Mouse (Mus musculus) myocyte (in vitro differentiated cells): ENCODE results near the gene Tex26.

Experiments used
- CEBPB ChIP-seq: IDR thresholded peaks from 2 replicates; pipeline ENCODE4 v1.6.1; 2011; ENCODE audit warnings: mild to moderate bottlenecking, moderate library complexity; ENCODE audit not compliant: poor library complexity, insufficient read depth, severe bottlenecking
- E2F4 ChIP-seq: IDR thresholded peaks from one replicate; pipeline ENCODE4 v1.6.1; 2011; ENCODE audit warnings: mild to moderate bottlenecking, control low read depth, moderate library complexity; ENCODE audit not compliant: insufficient read depth
- MAX ChIP-seq: IDR thresholded peaks from one replicate; pipeline ENCODE4 v1.6.1; 2011; ENCODE audit warnings: low read depth, mild to moderate bottlenecking, control low read depth
- MYOD1 ChIP-seq, 3 experiments: IDR thresholded peaks; one replicate each; pipeline ENCODE4 v1.6.1; 2011; ENCODE audit warnings: control low read depth in 2 of 3, low read depth in 2 of 3, mild to moderate bottlenecking in 2 of 3, moderate library complexity in 1 of 3; ENCODE audit not compliant: insufficient read length in 2 of 3, control insufficient read depth in 1 of 3
- MYOG ChIP-seq, 3 experiments: IDR thresholded peaks; one replicate each; pipeline ENCODE4 v1.6.1; 2011; ENCODE audit warnings: control low read depth in 2 of 3, low read depth in 2 of 3, mild to moderate bottlenecking in 2 of 3; ENCODE audit not compliant: insufficient read length in 2 of 3, control insufficient read depth in 1 of 3, insufficient read depth in 1 of 3
- POLR2A ChIP-seq: IDR thresholded peaks from one replicate; pipeline ENCODE4 v1.6.1; 2011; ENCODE audit warnings: low read depth, mild to moderate bottlenecking, control low read depth, moderate library complexity; ENCODE audit not compliant: insufficient read length
- POLR2AphosphoS2 ChIP-seq: IDR thresholded peaks from one replicate; pipeline ENCODE4 v1.6.1; 2011; ENCODE audit warnings: low read depth, control low read depth; ENCODE audit not compliant: insufficient read length
- REST ChIP-seq: IDR thresholded peaks from one replicate; pipeline ENCODE4 v1.6.1; 2011; ENCODE audit warnings: mild to moderate bottlenecking, control low read depth, moderate library complexity; ENCODE audit not compliant: insufficient read depth, insufficient read length
- SRF ChIP-seq: IDR thresholded peaks from one replicate; pipeline ENCODE4 v1.6.1; 2011; ENCODE audit warnings: low read depth; ENCODE audit not compliant: control insufficient read depth, insufficient read length
- TCF12 ChIP-seq: IDR thresholded peaks from one replicate; pipeline ENCODE4 v1.6.1; 2011; ENCODE audit warnings: mild to moderate bottlenecking, control low read depth; ENCODE audit not compliant: poor library complexity, insufficient read depth, severe bottlenecking
- TCF3 ChIP-seq: IDR thresholded peaks from one replicate; pipeline ENCODE4 v1.6.1; 2011; ENCODE audit warnings: low read depth, control low read depth; ENCODE audit not compliant: insufficient read length
- USF1 ChIP-seq: IDR thresholded peaks from one replicate; pipeline ENCODE4 v1.6.1; 2011; ENCODE audit warnings: low read depth, mild to moderate bottlenecking, control low read depth, moderate library complexity

DNA sequence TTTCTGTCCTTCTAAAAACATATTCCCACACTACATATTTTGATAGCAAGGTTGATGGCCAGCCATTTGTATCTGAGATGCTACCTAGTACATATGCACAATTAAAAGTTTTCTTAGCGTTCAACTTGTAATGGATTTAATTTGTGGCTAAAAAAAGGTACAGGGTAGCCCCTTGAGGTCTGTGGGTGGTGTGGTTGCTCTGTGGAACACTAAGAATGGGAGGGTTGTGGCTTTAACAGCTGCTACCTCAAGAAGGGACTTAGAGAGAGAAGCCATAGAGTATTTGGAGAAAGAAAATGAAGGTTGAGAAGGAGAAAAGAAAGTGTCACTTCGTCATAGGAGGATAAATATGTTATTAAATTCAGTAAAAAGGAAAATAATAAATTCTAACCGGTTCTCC is 8.5 kb upstream of the Tex26 start:
- no peak for TF ChIP-seq POLR2A
- no peak for TF ChIP-seq MAX
- peak in 2 of 3 experiments; percentile 33 to 55 for TF ChIP-seq MYOG (IDR thresholded peaks at IDR 0.05; ENCODE audit: control insufficient read depth in 1 of 3, insufficient read depth in 1 of 3, insufficient read length in 2 of 3, low read depth in 2 of 3)
- no peak for TF ChIP-seq REST
- TF ChIP-seq CEBPB, result no peak
- TF ChIP-seq POLR2AphosphoS2, result no peak
- no peak for TF ChIP-seq E2F4
- no peak for TF ChIP-seq SRF
- TF ChIP-seq USF1, result no peak
- TF ChIP-seq TCF12, result peak; percentile 15
- peak in 1 of 3 experiments; percentile 7 for TF ChIP-seq MYOD1 (IDR thresholded peaks at IDR 0.05; ENCODE audit: control insufficient read depth in 1 of 3, insufficient read length in 2 of 3, low read depth in 2 of 3)
- TF ChIP-seq TCF3, result no peak
